Mouse (Mus musculus): ENCODE measurements around the gene Hint3.
A peak's percentile ranks its signal among the peaks of the same experiment; 100 is the strongest.

DNA sequence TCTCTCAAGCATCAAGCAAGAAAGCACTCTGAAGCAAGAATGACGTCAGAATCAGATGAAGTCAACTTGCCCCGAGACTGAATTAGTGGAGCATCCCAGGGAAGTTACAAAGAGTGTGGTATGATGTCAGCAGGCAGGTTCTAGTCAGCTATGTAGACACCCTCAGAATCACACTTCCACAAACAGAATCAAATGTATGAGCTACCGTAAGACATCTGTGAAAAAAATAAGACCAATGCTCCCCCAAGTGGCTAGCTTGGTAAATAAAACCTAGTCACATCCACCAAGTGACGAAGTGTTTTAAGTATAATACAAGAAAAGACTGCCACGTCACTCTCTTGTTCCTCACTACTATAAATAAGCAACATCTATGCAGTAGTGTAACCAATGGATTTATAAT, 42.4 kb downstream of the Hint3 start:
- peak in 2 of 3 experiments; percentile 21 to 49; a peak in 2 of 6 replicates for TF ChIP-seq CTCF (IDR thresholded peaks at IDR 0.05 in 2 of 3, conservative IDR thresholded peaks at IDR 0.05 in 1 of 3; ENCODE audit: control insufficient read depth in 1 of 3, insufficient read depth in 1 of 3, low read depth in 2 of 3, low read length in 3 of 3, poor library complexity in 1 of 3, severe bottlenecking in 1 of 3)
- no peak for TF ChIP-seq POLR2A (IDR thresholded peaks at IDR 0.05; ENCODE audit: control insufficient read depth in 1 of 2, insufficient read depth in 1 of 2, low read depth in 1 of 2, low read length in 2 of 2, poor library complexity in 1 of 2)
- TF ChIP-seq EP300 (IDR thresholded peaks at IDR 0.05; ENCODE audit: low read depth in 1 of 2, low read length in 2 of 2) = no peak
- no peak for TF ChIP-seq USF1 (IDR thresholded peaks at IDR 0.05; ENCODE audit: low read depth, low read length)
- no peak for TF ChIP-seq POLR2AphosphoS2 (IDR thresholded peaks at IDR 0.05; ENCODE audit: low read length)
- no peak for TF ChIP-seq MAX (IDR thresholded peaks at IDR 0.05; ENCODE audit: low read length)
- TF ChIP-seq SIN3A (IDR thresholded peaks at IDR 0.05; ENCODE audit: low read length) = no peak
- no peak for TF ChIP-seq TAL1 (IDR thresholded peaks at IDR 0.05; ENCODE audit: low read length)
- no peak for TF ChIP-seq UBTF (IDR thresholded peaks at IDR 0.05; ENCODE audit: borderline replicate concordance, insufficient read depth, low read depth, low read length)
- TF ChIP-seq ZC3H11A (IDR thresholded peaks at IDR 0.05; ENCODE audit: low read depth, low read length) = 0 out of 2 replicates have a peak, but pooled peaks have one; percentile 16
- no peak for TF ChIP-seq CHD1 (IDR thresholded peaks at IDR 0.05; ENCODE audit: low read depth, low read length)
- no peak for TF ChIP-seq ZKSCAN1 (IDR thresholded peaks at IDR 0.05; ENCODE audit: low read depth, low read length)
- no peak for TF ChIP-seq GABPA (IDR thresholded peaks at IDR 0.05; ENCODE audit: low read depth, low read length)
